ENCODE assay signal across 13 mouse cellular contexts in genomic region chr14:25742943-25743342, GRCm38 (mm10).
"Had no signal": no experiment of that assay in that cellular context is flagged by ENCODE, and none has a peak within 500 bp of the region (broad histone marks: within the 10 kb centered on the region; RNA-seq: fewer than 3 reads in every experiment).

No protein-coding gene starts in this region.

- H3K4me2 ChIP-seq: limb, embryonic 15.5 days; liver, embryonic 13.5 days; neural tube, embryonic 15.5 days had no signal

- H3K4me3 ChIP-seq: left cerebral cortex, adult 2 months; limb, embryonic 15.5 days; liver, embryonic 13.5 days; midbrain, embryonic 10.5 days; myocyte; neural tube, embryonic 15.5 days had no signal

- H3K9ac ChIP-seq: limb, embryonic 15.5 days; liver, embryonic 13.5 days; neural tube, embryonic 15.5 days had no signal

- H3K27me3 ChIP-seq: limb, embryonic 15.5 days; liver, embryonic 13.5 days; neural tube, embryonic 15.5 days had no signal

- H3K9me3 ChIP-seq: limb, embryonic 15.5 days; liver, embryonic 13.5 days; midbrain, embryonic 10.5 days; neural tube, embryonic 15.5 days had no signal

- DNase-seq: kidney, postnatal 10 days; kidney, postnatal 4 days; liver, embryonic 13.5 days; lung, postnatal 4 days; midbrain, embryonic 14.5 days; right cerebral cortex, adult 18-20 months; right cerebral cortex, postnatal 25 days; thymus, postnatal 4 days had no signal

- H3K36me3 ChIP-seq: midbrain, embryonic 10.5 days; neural tube, embryonic 15.5 days had no signal

- H3K27ac ChIP-seq: left cerebral cortex, adult 2 months; limb, embryonic 15.5 days; liver, embryonic 13.5 days; midbrain, embryonic 10.5 days; neural tube, embryonic 15.5 days had no signal
